Mouse (Mus musculus): ENCODE data around the gene Derl2. TPM values are rescaled to one million over a fixed set of nuclear protein-coding genes. Genes with fewer than 3 reads are reported as not detected.
A peak's percentile ranks its signal among the peaks of the same experiment; 100 is the strongest.

The Derl2 gene
- 100 to 1,000 TPM; 114 to 184 (median 122) TPM for polyA plus RNA-seq (2017; shearing (Covaris generic))

- peak; percentile 97 for ATAC-seq
These were observed at the start of gene Derl2, which contains the start of gene Mis12 for GRCm38 (mm10) chr11:71019201-71020068. Derl2 (minus strand) TSS chr11:71019841. Mis12 (plus strand) TSS chr11:71019611.

GRCm38 (mm10) chr11:71052554-71052953 lies 32.9 kb upstream of the Derl2 start:
- ATAC-seq: no peak

- no peak for ATAC-seq
These were observed 20.1 kb upstream of the Derl2 start for GRCm38 (mm10) chr11:71039526-71040298.

GRCm38 (mm10) chr11:71033163-71033761 lies 13.6 kb upstream of the Derl2 start, which contains the start of gene 6330403K07Rik:
6330403K07Rik (minus strand) TSS chr11:71033513.
- peak; percentile 56 for ATAC-seq

- no peak for ATAC-seq
These were observed 13.0 kb upstream of the Derl2 start for GRCm38 (mm10) chr11:71032491-71033162.

GRCm38 (mm10) chr11:71032070-71032469 lies 12.4 kb upstream of the Derl2 start:
- no peak for ATAC-seq

DNA sequence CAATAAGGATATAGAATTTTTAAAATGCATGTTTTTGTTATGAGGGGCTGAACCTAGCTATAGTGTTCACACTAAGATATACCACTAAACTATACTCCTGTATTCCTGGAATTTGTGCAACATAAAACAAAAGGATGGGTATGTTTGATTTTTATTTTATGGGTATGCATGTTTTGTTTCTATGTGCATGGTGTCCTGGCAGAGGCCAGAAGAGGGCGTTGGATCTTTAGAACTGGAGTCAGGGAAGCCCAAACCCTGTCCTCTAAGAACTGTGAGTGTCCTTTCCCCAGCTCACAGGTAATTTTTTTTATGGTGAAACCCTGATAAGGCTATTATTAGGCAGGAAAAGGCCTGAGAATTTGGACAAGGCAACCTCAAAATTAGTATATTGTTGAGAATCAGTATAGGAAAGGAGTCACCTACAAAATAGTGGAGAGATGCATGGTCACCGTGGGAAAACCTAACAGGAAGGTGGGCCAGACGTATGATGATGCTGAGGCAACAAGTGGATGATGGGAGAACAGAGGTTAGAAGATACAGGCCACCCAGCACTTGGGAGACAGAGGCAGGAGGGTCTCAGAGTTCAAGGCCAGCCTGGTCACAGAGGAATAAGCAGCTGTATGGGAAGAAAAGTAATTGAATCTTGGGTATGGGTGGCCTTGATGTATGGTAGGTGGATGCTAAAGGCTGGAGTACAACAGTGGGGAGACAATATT lies 9.9 kb upstream of the Derl2 start:
- no peak for ATAC-seq

DNA sequence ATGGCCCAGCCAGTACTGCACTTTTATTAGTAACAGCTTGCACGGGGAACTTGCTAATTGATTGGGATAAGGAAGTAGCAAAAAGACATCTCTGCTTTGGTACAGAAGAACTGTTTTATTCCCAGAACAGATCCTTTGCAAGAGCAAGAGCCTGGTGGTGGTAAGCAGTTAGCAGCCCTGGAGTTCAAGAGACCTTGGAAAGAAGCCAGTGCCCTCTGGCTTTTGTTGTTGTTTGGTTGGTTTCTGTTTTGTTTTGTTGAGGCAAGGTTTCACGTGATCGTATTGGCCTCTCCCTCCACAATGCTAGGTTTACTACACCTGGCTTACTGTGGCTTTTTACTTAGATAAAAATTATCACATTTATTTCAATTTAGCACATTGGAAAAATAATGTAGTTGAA lies 8.6 kb upstream of the Derl2 start:
- ATAC-seq: no peak

DNA sequence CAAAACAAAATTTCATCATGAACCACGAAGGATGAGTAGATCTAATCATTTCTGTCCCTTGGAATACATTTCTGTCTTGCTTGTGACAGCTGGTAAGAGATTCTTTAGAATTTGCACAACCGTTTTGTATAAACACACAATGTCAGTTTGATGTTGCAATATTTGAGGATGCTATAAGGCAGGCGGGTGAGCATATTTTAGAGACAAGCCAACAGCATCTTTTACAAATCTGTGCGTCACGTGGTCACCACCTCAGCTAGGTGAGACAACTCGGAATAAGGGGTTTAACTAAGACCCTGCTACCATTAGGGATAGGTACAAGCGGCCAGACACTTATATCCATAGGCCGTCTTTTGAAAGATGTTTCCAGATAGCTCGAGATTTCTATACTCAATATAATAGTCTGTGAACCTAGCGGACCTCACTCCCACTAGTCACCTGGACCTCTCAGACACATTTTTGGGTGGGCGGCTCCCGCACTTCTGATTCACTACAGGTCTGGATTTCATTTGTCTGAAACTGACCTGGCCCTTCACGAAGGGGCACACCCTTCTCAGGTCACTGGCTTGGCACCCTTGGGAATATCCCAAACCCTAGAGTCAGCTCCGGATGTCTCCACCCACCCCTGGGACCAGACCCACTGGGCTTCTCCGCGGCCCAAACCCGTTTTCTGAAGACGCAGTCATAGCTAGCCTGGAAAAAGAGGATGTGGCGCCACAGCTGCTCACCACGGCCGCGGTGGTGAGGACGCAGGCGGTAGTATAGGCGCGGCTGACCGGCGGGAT lies 1.0 kb downstream of the Derl2 start:
- peak; percentile 2 for ATAC-seq

DNA sequence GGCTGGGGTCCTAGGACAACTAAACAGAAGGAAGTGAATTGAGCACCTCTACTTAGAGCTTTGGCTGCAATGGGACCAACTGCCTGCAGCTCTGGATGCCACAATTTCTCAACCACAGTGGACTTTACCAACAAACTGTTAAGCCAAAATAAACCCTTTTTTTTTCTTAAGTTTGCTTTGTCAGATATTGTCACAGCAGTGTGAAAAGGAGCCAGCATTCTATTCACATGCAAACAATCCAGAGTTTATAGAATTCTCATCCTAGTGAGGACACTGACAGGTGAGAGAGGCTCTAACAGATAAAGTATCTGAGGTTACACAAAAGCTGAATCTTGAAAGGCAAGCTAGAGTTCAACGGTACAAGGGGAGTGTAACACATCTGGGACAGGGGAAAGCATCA lies 2.6 kb downstream of the Derl2 start:
- ATAC-seq: no peak

DNA sequence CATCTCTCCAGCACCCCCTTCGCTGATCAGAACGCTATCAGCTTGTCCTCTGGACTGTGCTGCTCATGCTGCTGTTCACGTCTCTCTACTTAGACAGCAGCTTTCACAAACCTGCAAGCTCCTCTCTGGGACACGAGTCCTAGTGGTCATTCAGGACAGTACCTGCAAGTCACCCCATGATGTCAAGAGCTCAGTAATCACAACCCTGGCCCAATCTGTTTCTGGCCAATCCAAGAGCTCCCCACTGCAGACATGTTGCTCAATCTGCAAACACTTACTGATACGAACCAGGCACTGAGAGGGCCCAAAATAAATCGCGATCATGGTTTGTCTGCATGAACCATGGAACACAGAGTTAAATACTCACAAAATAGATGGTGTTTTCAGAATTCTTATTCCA lies 6.9 kb downstream of the Derl2 start:
- no peak for ATAC-seq

- no peak for ATAC-seq
These were observed 11.3 kb downstream of the Derl2 start for GRCm38 (mm10) chr11:71008321-71008720.

GRCm38 (mm10) chr11:71007831-71008230 lies 11.8 kb downstream of the Derl2 start:
- ATAC-seq: no peak

DNA sequence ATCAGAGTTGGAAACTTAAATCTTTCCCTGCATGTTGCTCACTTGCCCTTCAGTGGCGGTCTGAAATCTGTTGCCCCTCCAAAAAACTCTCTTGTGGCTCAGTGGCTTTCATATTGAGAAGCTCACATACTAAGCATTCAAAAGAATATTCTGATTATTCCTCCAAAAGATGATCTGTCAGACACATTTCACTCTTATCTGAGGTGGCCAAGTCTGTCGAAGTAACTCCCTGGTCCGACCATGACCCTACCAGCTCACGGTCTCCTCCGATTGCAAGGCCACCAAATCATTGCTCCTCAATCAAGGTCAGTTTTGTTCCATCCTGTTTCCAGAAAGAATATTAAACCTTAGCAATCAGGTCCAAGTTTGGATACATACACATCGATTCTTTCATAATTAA lies 12.6 kb downstream of the Derl2 start:
- ATAC-seq: no peak

DNA sequence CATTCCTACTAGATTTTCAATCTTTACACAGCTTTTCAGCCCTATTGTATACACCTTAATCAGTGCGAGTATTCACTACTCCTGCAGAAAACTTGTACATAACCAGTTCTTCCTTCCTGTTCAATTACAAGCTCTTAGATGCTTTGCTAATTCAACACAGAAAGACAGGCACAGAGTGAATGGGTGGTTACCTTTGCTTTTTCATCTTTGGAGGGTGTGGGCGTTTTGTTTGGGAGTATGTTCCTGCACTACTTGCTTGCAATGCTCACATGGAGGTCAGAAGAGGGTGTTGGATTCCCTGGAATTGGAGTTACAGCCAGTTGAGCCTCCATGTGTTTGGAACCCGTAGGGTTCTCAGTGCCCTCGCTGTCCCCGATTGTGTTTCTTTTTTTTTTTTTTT lies 14.6 kb downstream of the Derl2 start:
- ATAC-seq: no peak

GRCm38 (mm10) chr11:71004316-71004773 lies 15.3 kb downstream of the Derl2 start, which contains the start of gene Dhx33:
Dhx33 (minus strand) TSS chr11:71004437.
- peak; percentile 94 for ATAC-seq

DNA sequence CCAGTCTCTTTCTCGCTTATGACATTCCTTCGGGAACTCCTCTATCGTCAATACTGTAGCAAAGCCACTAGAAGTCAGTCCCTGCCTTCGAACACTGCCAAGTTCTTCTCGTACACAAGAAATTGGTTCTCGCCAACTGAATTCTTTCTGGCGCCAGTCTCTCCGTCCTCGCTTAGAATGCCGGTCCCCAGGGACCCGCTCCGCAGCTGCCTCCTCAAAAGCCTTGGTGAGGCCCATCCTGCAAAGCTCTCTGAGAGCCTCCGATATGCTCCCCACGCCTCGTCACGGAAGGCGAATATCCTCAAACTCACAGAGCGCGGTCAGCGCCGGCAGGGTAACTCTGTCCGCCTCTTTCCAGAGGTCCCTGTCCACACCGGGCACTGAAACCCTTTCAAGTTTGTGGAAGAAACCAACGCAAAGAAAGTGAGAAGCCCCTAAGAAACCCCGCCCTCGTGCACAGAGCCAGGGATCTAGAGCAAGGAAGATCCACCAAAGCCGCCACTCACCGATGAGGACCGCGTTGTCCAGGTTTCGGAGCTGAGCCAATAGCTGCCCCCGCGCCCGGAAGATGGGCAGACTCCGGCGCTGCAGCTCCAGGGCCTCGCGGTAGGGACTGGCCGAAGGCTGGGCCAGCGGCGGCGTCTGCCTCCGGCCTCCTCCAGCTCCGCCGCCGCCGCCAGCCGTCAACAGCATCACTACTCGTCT lies 15.9 kb downstream of the Derl2 start:
- peak; percentile 39 for ATAC-seq

GRCm38 (mm10) chr11:71001167-71001566 lies 18.5 kb downstream of the Derl2 start:
- ATAC-seq: no peak

DNA sequence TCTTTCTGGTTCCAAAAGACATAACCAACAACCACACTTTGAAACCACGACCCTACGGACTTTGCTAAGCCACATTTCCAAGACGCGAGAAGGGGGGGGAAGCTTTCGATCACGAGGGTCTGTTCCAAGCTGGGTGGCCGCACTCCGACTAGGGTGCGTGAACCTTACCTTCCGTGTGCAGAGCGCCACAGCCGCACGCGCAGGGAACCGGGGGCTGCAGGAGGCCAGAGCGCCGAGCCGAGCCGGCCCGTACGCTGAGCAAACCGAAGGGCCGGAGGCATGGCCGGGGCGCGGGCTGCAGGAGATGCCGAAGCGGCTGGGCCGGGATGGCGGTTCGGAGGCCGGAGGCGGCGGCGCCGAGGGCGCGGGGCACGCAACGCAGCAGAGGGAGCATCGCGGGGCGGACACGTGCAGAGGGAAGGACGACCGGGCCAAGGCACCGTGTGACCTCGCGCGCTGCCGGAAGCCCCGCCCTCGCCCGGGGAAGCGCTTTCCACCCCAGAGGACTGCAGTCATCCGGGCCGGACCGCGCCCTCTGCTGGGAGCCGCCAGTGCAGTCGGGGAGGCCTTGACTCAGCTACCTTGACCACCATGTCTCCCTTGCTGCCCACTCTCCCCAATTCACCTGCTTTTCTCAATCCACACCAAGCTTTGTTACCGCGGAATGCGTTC lies 36.9 kb downstream of the Derl2 start, which contains the start of gene C1qbp:
C1qbp (minus strand) TSS at position 470 of the 672 bp plus-strand sequence.
- ATAC-seq: peak; percentile 92
